Comparison of ENCODE assay signal across 9 mouse cellular contexts in the genomic region with DNA sequence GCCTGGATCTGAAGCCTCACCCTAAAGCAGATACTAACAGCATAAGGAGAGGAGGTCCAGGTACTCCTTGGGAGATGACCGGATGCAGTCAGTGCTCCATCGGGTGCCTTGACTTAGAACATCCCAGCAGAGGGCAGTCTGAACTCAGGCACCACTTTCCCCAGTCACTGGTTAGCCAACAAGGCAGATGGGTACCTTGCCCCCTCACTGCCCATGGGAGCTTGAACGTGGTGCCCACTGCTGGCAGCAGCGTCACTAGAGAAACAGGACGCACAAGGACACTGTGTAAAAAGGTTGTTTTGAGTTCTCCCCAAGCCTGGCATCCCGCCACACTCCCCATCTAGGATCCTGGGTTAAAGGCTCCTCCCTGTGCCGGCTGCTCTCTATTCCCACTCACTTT. TPM values are rescaled to one million over a fixed set of nuclear protein-coding genes. Genes with fewer than 3 reads are reported as not detected.
DNase-seq lines count a peak whose midpoint lies in the region; ATAC-seq lines count a peak whose summit lies in the region.
"Had no signal": no experiment of that assay in that cellular context is flagged by ENCODE, and none has a peak within 500 bp of the region (broad histone marks: within the 10 kb centered on the region; RNA-seq: fewer than 3 reads in every experiment).

No protein-coding gene starts in this region.

- WGBS in kidney, embryonic 15.5 days, result 43% methylated on average over 7 of the region's 7 CpGs

- DNase-seq in kidney, adult 11 months, result peak; percentile 50
- peak; percentile 84 for DNase-seq in brain, adult 2 months (ENCODE audit: low read depth, low spot score)
- DNase-seq in left cerebral cortex, adult 11 months (ENCODE audit: low spot score), result peak; percentile 38
- DNase-seq in splenic B cell, adult 2 months (ENCODE audit: low read depth, low spot score), result peak; percentile 74

- H3K9ac ChIP-seq in kidney, embryonic 15.5 days, result no peak overlapping the region
- H3K9ac ChIP-seq: midbrain, embryonic 12.5 days had no signal

- H3K36me3 ChIP-seq in kidney, embryonic 15.5 days, result no peaks in the 10 kb centered on the region
- H3K36me3 ChIP-seq in megakaryocyte, embryonic 14.5 days (replicated peaks; ENCODE audit: low read length), result no peaks in the 10 kb centered on the region
- H3K36me3 ChIP-seq in splenic B cell, adult 2 months (ENCODE audit: control insufficient read depth, insufficient read depth, low read length, poor library complexity, severe bottlenecking), result no peaks in the 10 kb centered on the region
- H3K36me3 ChIP-seq: midbrain, embryonic 12.5 days had no signal

- no peaks in the 10 kb centered on the region for H3K27me3 ChIP-seq in kidney, embryonic 15.5 days
- H3K27me3 ChIP-seq in megakaryocyte, embryonic 14.5 days (replicated peaks), result no peaks in the 10 kb centered on the region
- H3K27me3 ChIP-seq in splenic B cell, adult 2 months (ENCODE audit: control insufficient read depth, insufficient read depth, low read length, poor library complexity, severe bottlenecking), result no peaks in the 10 kb centered on the region

- H3K4me1 ChIP-seq in kidney, embryonic 15.5 days, result peaks cover 3% of the 10 kb centered on the region; the same call in 1 of the 2 replicates
- peaks cover 64% of the 10 kb centered on the region for H3K4me1 ChIP-seq in megakaryocyte, embryonic 14.5 days
- H3K4me1 ChIP-seq: midbrain, embryonic 12.5 days had no signal

- ATAC-seq in kidney, embryonic 15.5 days (replicated peaks; ENCODE audit: low FRiP score), result no peak; the same call in 1 of the 2 replicates
- ATAC-seq in frontal cortex, adult (ENCODE audit: low TSS enrichment), result peak; percentile 95
- peak; percentile 51 to 77 for ATAC-seq in hematopoietic stem cell, adult 5-6 weeks (replicated peaks in 1 of 2; ENCODE audit: insufficient read depth in 1 of 2, low FRiP score in 2 of 2, low TSS enrichment in 1 of 2, low read depth in 1 of 2, poor library complexity in 2 of 2, severe bottlenecking in 2 of 2)

- H3K4me3 ChIP-seq in kidney, embryonic 15.5 days (replicated peaks), result no peak overlapping the region
- H3K4me3 ChIP-seq in megakaryocyte, embryonic 14.5 days (replicated peaks), result peak overlapping the region; percentile 86
- H3K4me3 ChIP-seq: midbrain, embryonic 12.5 days had no signal

- no peak overlapping the region for H3K4me2 ChIP-seq in kidney, embryonic 15.5 days
- H3K4me2 ChIP-seq: midbrain, embryonic 12.5 days had no signal

- no peak overlapping the region for H3K27ac ChIP-seq in kidney, embryonic 15.5 days
- H3K27ac ChIP-seq: midbrain, embryonic 12.5 days had no signal

- H3K9me3 ChIP-seq in kidney, embryonic 15.5 days (replicated peaks), result no peaks in the 10 kb centered on the region
- no peaks in the 10 kb centered on the region for H3K9me3 ChIP-seq in megakaryocyte, embryonic 14.5 days
- H3K9me3 ChIP-seq: midbrain, embryonic 12.5 days had no signal

RNA-seq across cellular contexts. Expression of a gene that starts 24.1 kb away (rescaled TPM):
- 28.1 and 30.2 TPM in 2 replicates for polyA plus RNA-seq in kidney, embryonic 15.5 days (2015; fragmentation: Nextera tagmentation; extraction: Ambion mirVana)
- 109 and 119 TPM in 2 replicates for total RNA-seq in hematopoietic stem cell, adult 5-6 weeks (2017)
- 16.4 and 76.5 TPM in 2 replicates for polyA plus RNA-seq in megakaryocyte, embryonic 14.5 days (2012; ENCODE audit: insufficient read depth, low replicate concordance)

RNA-seq across cellular contexts. Expression of a gene that starts 45.0 kb away (rescaled TPM):
- polyA plus RNA-seq in kidney, embryonic 15.5 days (2015; fragmentation: Nextera tagmentation; extraction: Ambion mirVana), result 22.9 and 26.8 TPM in 2 replicates
- total RNA-seq in hematopoietic stem cell, adult 5-6 weeks (2017), result 15.5 and 24.6 TPM in 2 replicates
- 6.1 and 19.5 TPM in 2 replicates for polyA plus RNA-seq in megakaryocyte, embryonic 14.5 days (2012; ENCODE audit: insufficient read depth, low replicate concordance)
